Mouse (Mus musculus) lung, adult 2 months (tissue): ENCODE measurements around the gene Glis1.

Source experiments
- CTCF ChIP-seq: fragments of 200-500 bp; IDR thresholded peaks from 2 replicates; pipeline ENCODE4 v1.5.1; 2011; ENCODE audit warnings: mild to moderate bottlenecking, low read length, control low read depth; ENCODE audit not compliant: insufficient read depth
- POLR2A ChIP-seq: fragments of 200-500 bp; IDR thresholded peaks from 2 replicates; pipeline ENCODE4 v1.6.1; 2011; ENCODE audit warnings: low read depth, mild to moderate bottlenecking, control low read depth, low read length, borderline replicate concordance; ENCODE audit errors: extremely low read depth

DNA sequence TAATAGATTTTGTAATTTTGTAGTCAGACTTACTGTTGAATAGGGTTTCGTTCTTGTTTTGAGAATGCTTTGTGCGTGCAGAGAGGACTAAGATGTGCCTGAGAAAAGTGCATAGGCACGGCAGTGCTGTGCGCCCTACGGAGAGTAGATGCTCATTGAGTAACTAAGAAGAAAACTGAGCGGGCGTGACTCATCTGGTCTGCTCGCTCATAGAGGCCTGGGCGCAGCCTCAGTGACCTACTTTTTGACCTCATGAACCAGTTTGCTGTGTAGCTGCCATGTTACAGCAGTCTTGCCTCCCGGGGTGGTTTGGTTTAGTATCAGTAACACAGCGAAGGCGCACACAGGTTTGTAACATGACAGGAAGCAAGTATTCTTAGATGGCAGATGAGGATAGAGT is 8.8 kb upstream of the Glis1 start:
- TF ChIP-seq CTCF: no peak
- no peak for TF ChIP-seq POLR2A
